Mouse (Mus musculus) v-Abl transformed pro-B cells (cell line): ENCODE results near the gene Tesk1.

Experiments used
- in situ Hi-C, 2 experiments: fragments of 400-800 bp; cut with MboI; formaldehyde crosslinking; loops; one replicate each; pipeline ENCODE4 v1.15.1; 2025; ENCODE audit not compliant: unreplicated experiment in 2 of 2

Tesk1 gene

DNA sequence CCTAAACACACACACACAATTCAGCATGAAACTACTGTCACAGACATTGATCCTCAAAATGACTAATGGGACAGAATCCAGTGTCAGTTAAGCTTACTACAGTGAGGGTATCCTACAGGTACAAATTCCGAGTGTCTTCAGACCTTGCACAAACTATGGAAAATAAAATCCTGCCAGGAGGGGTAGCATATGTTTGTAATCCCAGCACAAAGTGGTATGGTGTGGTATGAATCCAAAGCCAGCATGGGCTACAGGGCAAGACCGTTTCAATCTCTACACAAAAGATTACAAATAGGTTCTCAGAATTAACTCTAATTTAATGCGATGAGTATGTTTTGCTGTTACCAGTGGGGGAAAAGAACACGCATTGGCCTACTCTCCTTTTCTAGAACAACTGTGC, at the start of gene Tesk1:
TSS of gene Tesk1 (plus strand) at position 301 of the 400 bp plus-strand sequence.
- in situ Hi-C loops, result loop anchor here (5.0 kb wide), 2 partner anchors 36 to 86 kb away; no protein-coding TSS in a partner anchor

DNA sequence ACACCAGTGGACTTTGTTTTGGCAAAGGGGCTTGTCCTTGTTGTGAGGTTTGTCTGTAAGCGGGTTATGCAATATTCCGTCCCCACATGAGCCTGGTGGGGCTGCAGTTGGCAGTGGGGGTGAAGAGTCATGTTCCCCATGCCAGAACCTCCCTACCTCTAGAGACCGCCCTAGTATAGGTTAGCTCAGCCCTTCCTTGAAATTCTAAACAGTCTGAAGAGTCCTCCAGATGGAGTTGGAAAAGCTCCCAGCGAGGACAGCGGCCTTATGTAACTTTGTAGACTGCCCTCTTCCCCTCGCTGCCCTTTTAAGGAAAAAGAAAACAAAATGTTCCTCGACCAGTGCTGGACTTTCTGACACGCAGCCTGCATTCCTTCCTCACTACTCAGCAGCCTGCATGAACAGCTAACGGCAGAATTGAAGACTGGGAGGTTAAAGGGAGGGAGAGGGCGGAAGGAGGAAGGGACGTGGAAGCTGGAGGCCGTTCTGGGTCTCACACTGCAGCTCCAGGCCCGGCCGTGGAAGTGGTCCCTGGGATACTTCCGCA, 47.3 kb upstream of the Tesk1 start:
- in situ Hi-C loops, result no loop called here

DNA sequence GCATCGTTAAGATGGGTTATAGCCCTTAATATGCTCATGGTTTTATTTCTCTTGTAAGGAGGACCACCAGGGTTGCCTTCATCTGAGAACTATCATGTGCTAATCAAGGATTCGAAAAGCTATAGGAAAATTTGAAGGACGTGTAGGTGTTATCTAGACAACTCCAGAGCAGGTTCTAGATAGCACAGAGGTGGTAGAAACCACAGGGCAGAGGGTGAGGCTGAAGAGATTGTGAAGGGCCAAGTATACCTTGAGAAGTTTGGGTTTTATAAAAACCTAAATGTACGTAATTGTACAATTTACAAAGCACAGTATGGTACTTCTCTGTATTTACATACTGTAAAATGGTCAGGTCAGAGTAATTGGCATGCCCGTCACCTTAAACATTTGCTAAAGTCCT, 46.6 kb upstream of the Tesk1 start:
- in situ Hi-C loops, result no loop called here

DNA sequence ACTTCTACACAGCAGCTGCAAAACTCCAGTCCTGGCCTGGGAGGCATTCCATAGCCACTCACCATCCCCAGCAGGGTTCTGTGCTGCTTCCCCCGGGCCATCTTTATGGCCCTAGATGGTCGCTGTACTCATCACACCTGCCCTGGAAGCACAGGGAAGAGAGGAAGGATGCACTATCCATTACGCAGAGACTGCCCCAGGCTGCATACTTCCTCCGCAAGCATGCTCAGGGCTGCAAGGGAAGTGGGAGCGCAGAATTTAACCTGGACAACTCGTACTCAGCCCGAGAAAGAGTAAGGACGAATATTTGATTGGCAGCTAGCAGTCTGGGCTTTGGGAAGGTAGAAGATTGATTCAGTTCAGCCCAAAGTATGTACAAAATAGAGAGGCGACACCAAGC, 45.9 kb upstream of the Tesk1 start:
- in situ Hi-C loops, result no loop called here

DNA sequence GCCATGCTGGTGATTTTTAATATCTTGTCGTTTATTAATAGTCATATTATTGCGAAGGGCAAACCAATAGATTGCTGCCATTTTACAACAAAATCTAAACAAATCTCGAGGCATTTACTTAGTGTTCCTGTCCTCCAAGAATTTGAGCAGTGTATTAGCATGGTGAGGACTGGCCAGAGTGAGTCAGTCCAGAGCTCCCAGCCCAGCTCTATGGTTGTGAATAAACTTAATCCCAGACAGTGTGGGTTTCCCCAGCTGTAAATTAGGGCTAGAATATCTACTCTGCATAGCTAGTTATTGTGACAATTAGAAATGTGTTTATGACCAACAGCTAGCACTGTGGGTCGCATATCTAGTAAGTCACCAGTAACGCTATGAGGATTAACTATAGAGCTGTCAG, 45.4 kb upstream of the Tesk1 start:
- in situ Hi-C loops, result no loop called here

DNA sequence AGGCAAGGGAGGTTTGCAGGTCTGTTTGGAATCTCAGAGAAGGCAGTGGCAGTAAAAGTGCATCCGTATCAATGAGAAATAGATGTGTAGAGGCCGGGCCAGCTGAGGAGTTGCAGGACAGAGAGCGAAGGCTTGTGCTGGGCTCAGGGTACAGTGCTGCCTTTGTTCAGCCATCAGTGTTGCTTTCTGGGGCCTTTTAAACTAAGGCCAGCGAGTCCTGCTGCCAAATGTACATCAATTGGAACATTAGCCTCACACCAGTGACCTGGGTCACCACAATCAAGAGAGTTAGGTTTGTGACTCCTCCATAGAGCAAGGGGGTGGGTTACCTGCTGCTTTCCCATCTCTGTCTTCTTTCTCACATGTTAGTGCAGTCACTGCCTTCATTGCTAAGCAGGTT, 43.7 kb upstream of the Tesk1 start:
- in situ Hi-C loops, result no loop called here

DNA sequence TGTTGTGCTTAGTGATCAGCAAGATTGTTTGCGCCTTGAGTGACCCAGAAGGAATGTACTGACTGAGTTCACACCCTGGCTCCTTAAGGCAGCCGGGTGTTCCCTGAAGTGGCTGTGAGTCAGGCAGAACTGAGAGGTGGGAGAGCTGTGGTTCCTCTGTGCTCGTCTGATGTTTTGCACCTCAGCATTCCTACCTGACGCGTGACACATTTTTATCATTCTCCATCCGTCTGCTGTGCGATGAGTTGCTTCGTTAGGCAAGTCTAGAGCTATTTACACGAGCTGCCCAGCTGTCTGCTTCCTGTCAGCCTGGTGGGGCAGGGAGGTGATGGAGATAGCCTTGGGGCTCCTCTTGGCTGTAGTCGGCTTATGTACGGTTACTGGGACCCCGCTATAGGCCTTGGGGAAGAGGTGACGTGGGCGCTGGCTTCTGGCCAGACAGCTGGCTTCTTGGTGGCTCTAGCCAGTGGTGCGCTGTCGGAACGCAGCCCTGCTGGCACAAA, 42.9 kb upstream of the Tesk1 start:
- in situ Hi-C loops, result no loop called here

DNA sequence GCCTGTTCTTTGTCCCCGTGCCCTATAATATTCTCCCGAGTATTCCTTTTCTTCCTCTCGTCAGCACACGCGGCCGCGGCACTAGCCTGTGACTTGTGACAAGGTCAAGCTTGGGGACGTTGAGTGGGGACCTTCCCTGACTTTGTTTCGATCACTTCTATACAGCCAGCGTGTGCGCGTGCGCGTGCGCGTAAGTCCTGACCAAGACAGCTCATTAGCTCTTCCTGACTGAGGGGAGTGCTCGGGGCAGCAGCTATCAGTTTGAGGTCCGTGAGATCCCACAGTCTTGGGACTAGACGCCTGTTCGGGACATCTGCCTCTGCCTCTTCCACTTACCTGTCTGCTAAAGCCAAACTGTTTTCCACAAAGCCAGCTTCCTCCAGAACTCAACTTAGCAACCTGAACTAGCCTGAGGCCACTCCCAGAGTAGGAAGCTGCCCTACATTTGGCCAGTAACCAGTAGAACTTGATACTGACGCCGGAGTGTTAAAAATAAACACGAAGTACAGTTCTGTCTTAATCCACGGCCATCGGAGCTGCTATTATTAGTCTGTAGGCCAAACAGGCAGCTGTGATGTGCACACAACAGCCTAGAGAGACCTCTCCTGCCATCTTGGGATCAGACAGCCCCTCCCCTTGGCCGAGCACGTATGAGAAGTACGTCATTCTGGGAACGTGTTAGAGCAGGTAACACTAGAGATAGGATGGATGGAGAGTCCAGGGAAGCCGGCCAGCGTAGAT, 42.2 kb upstream of the Tesk1 start:
- in situ Hi-C loops, result loop anchor here in 1 of 2 experiments (25.0 kb wide), 1 partner anchor 463 kb away; the partner anchor contains the start of gene Olfr155

DNA sequence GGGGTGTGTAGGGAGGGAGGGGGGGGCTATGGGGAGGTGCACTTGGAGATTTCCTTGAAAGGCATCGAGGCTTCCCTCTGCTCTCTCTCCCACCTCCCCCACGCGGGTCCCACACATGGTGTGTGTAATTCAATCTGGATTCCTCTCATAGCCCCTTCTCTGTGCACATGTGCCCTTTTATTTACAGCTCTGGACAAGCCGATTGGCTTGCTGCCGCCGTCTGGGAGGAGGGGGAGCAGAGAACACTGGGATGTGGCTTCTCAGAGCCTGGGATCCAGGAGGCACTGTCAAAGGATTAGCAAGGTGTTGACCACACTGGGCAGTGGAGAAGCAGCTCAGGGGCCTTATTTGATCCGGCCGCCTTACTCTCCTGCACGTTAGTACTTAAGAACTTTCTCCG, 40.8 kb upstream of the Tesk1 start:
- in situ Hi-C loops, result loop anchor here in 1 of 2 experiments (25.0 kb wide), 1 partner anchor 461 kb away; the partner anchor contains the start of gene Olfr155

DNA sequence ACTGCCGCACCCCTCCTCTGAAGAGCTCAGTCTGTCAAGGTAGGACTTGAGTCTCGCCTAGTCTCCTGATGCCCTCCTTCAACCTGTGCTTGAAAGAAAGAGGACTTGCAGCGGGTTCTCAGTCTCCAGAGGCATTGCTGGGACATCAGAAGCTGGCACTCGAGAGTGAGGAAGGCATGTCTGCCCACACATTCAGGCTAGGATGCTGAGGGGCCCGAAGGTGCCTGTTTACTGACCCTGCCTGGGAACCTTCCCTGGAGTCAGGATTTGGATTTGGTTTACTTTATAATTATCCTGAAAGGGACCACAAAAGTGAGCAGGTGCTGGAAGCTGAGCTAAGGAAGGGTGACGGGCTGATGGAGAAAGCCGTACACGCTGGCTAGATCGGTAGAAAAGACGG, 40.3 kb upstream of the Tesk1 start:
- in situ Hi-C loops, result loop anchor here in 1 of 2 experiments (25.0 kb wide), 1 partner anchor 461 kb away; the partner anchor contains the start of gene Olfr155

DNA sequence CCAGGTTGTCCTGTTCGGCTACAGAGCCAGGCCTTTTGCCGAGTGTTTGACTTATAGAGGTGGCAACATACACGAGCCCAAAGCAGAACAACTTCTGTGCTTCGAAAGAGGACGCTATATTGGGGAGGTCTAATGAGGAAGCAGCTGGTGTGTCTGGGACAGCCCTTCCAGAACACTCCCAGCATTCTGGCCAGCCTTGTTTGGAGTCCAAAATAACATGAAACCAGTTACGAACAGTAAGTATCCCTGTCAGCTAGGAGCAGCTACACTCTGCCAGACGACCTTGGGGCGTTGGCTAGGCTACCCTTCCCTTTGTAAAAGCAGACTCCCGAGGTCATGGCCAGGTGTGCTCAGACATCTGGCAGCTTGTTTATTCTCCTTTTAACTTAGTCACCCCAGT, 39.5 kb upstream of the Tesk1 start:
- in situ Hi-C loops, result loop anchor here in 1 of 2 experiments (25.0 kb wide), 1 partner anchor 460 kb away; the partner anchor contains the start of gene Olfr155

DNA sequence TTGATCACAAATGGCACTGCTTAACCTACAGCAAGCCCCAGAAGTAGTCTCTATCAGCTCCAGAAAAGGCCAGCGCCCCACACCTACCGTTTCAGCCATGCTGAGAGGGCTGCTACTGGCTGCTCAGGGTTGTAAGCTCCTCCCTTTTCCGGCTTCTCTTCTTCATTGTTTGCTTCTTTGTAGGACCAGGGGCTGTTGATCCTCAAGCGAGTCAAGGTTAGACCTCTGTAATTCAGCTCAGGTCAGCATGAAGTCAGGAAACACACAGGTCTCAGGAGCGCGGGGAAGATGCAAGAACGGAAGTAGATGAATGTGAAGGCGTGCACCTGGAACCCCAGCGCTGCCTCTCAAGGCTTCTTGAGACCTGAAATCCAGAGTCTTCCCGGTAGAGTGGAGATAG, 37.0 kb upstream of the Tesk1 start:
- in situ Hi-C loops, result loop anchor here in 1 of 2 experiments (25.0 kb wide), 1 partner anchor 458 kb away; the partner anchor contains the start of gene Olfr155

DNA sequence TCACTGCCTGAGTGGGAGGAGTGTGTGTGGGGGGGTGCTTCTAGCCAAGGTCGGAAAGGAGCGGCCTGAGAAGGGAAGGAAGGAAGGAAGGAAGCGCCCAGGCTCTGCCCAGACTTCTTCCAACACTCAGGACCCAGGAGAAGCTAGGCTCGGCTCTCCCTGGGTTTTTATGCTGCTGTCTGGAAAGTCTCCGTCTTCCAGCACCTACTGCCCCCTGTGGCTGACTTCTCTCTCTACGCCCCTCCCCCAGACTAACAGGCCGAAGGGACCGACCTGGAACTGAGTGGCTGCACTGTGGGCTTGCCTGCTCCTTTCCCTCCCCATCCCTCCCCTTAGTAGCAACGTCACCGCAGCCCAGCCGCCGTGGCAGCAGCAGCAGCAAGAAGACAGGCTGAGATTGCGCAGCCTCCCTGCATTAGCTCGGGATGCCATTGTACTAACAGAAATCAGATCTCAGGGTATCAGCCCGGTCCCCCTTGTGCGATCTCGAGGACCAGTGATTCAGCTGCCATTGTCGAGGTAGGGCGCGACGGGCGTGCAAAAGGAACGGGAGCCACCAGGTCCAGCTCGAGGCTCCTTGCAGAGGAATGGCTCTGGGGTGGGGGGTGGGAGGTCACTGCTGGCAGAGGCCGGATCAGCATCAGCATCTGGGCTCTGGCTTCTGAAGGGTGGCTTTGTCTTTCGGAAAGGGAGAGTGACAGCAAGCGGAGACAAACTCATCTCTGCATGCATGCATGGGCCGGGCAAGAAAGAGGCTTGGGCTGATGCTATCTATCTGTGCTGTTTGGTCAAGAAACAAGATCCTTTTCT, 35.4 kb upstream of the Tesk1 start:
- in situ Hi-C loops, result loop anchor here in 1 of 2 experiments (25.0 kb wide), 1 partner anchor 456 kb away; the partner anchor contains the start of gene Olfr155

DNA sequence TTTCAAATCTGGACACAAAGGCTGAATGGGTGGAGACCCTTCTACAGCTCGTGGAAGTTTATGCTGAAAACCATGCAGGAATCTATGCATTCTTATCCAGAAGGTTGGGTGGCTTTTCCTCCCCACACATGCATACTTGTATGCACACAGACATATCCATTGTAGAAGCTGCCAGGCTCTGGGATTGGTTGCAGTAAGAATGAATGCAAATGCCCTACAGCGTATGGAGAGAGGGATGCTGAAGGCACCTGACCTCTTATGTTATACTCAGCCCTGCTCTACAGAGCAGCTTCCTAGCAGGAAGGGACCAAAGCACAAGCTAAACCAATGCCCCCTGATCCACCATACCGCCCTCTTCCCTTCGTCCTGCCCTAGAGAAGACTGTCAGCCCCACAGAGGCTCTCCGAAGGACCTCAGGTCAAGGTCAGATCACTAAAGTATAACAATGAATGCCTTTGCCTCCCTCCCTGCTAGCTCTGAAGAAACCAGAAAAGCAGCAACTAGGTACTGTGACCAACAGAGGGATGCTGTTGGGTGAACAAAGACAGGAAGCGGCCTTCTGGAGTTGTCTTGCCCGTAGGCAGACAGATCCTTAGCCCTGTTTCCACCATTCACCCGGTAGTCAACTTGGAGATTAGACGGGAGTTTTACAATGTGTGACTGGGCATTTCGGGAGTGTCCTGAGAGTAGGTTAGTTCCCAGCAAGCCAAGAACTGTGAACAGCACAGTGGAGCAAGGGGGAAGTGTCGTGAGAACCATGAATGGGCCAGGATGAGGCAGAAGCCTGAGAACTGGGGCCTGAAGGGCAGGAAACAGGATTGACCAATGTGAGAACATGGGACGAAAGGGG, 34.4 kb upstream of the Tesk1 start:
- in situ Hi-C loops, result loop anchor here in 1 of 2 experiments (25.0 kb wide), 1 partner anchor 455 kb away; the partner anchor contains the start of gene Olfr155

DNA sequence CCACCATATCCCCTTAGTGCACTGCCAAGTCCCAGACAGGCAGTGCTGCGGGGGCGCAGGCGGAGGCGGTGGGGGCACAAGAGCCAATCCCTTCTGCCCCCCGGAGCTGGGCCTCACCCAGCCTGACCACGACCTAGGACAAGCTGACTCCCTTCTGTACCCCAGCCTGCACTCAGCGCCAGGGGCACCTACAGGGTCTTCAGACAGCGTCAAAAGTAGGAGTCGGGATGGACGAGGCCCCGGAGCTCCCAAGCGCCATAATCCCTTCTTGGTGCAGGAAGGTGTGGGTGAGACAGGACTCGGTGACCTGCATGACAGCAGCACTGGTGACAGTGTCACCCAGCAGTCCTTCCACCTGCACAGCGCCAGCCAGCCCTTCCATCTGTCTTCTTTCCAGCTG, 27.0 kb upstream of the Tesk1 start:
- in situ Hi-C loops, result loop anchor here (5.0 to 25.0 kb wide), 2 partner anchors 367 to 448 kb away; partner anchors contain the start of genes Fam214b (in 2 of the 2) and Olfr155 (in 1 of the 2)

DNA sequence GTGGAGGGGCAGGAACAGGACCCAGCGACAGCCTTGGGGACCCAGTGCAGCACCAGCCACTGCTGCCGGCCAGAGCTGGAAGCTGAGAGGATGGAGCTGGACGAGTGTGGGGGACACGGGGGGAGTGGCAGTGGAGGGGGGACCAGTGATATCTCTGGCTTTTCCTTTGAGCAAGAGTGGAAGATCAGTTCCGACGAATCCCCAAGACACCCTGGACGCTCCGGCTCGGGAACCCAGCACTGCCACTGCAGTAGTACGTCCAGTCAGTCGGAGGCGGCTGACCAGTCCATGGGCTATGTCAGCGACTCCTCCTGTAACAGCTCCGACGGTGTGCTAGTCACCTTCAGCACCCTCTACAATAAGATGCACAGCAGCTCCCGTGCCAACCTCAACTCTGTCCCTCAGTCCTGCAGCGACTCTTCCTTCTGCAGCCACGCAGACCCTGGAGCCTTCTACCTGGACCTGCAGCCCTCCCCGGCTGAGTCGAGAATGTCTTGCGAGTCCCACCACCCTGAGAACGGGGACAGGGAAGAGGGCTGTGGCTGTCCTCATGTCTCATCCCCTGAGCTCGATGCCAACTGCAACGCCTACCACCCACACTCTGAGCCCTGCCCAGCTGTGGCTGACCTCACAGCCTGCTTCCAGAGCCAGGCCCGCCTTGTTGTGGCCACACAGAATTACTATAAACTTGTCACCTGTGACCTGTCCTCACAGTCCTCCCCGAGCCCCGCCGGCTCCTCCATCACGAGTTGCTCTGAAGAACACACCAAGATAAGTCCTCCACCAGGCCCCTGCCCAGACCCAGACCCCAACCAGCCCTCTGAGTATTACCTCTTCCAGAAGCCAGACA, 26.3 kb upstream of the Tesk1 start:
- in situ Hi-C loops, result loop anchor here (5.0 to 25.0 kb wide), 2 partner anchors 368 to 447 kb away; partner anchors contain the start of genes Fam214b (in 2 of the 2) and Olfr155 (in 1 of the 2)

DNA sequence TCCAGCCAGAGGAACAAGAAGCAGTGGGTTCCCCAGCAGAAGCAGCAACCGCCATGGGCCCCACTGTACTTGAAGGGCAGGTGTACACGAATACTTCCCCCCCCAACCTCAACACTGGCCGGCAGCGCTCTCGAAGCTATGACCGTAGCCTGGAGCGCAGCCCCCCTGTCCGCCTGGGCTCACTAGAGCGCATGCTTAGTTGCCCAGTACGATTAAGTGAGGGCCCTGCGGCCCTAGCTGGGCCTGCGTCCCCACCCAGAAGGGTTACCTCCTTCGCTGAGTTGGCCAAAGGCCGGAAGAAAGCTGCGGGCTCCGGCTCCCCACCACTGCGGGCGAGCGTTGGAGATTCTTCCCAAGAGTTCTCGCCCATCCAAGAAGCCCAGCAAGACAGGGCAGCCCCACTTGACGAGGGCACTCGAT, 25.7 kb upstream of the Tesk1 start:
- in situ Hi-C loops, result loop anchor here (5.0 to 25.0 kb wide), 2 partner anchors 369 to 446 kb away; partner anchors contain the start of genes Fam214b (in 2 of the 2) and Olfr155 (in 1 of the 2)
